Mouse (Mus musculus) kidney, adult 2 months (tissue): ENCODE measurements at regions not wholly inside any gene's neighbourhood (a gene's known extent, or its start where the extent isn't known, plus 50 kb on each side); places are given as distances from the start of the nearest gene placed in this dataset.

ENCODE experiments used
- DNase-seq: peaks from one replicate; pipeline ENCODE4 v3.0.0; 2021
- H3K27ac ChIP-seq: fragments of 200-500 bp; 2 replicates; pipeline ENCODE4 v1.5.1; 2012; ENCODE audit warnings: low read depth, low read length, control low read depth, inconsistent platforms; ENCODE audit not compliant: insufficient read depth
- H3K27me3 ChIP-seq: fragments of 200-500 bp; replicated peaks from 2 replicates; pipeline ENCODE4 v1.6.1; 2012; ENCODE audit warnings: mild to moderate bottlenecking, moderate library complexity, low read length, inconsistent platforms; ENCODE audit not compliant: control insufficient read depth, insufficient read depth
- H3K36me3 ChIP-seq: fragments of 200-500 bp; 2 replicates; pipeline ENCODE4 v1.6.1; 2012; ENCODE audit warnings: mild to moderate bottlenecking, moderate library complexity, low read length, inconsistent platforms; ENCODE audit not compliant: control insufficient read depth, insufficient read depth
- H3K4me1 ChIP-seq: fragments of 200-500 bp; 2 replicates; pipeline ENCODE4 v1.6.1; 2011; ENCODE audit warnings: low read length; ENCODE audit not compliant: control insufficient read depth, insufficient read depth
- H3K4me3 ChIP-seq: fragments of 200-500 bp; 2 replicates; pipeline ENCODE4 v1.5.1; 2011; ENCODE audit warnings: mild to moderate bottlenecking, low read depth, low read length, control low read depth; ENCODE audit not compliant: insufficient read depth
- CTCF ChIP-seq: fragments of 200-500 bp; conservative IDR thresholded peaks from 2 replicates; pipeline ENCODE4 v1.5.1; 2011; ENCODE audit warnings: low read depth, mild to moderate bottlenecking, control low read depth, low read length, moderate library complexity, mixed read lengths; ENCODE audit not compliant: insufficient read depth, insufficient read length
- POLR2A ChIP-seq: fragments of 200-500 bp; IDR thresholded peaks from one replicate; pipeline ENCODE4 v1.6.1; 2011; ENCODE audit warnings: low read depth, low read length, control low read depth
- WGBS: fragments of 180-500 bp; shearing (Covaris S2); methylation state at CpG from one replicate; pipeline ENCODE4 v1.1.7; 2018; 5-methylcytosine and 5-hydroxymethylcytosine counted together

DNA sequence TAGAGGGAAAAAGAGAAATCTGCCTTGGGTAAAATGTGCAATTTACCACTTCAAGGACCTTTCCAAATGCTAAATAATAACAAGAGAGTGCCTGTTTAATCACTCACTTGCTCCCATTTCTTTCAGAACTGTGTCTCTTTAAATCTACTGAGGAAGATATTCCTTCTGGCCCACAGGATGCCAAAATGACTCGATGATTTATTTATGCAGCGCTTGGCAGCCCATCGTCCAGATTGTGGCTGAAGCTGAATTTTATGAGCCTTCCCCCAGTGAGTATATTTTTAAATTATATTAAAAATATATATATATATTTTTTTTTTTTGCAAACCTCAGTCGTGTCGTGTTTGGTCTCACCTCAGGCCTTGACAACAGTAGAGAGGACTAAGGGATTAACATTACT is 410.8 kb upstream of the Hnrnpa3 start:
- TF ChIP-seq POLR2A (no peak), CTCF (no peak)
- WGBS: 42% methylated on average over 5 of the region's 5 CpGs

DNA sequence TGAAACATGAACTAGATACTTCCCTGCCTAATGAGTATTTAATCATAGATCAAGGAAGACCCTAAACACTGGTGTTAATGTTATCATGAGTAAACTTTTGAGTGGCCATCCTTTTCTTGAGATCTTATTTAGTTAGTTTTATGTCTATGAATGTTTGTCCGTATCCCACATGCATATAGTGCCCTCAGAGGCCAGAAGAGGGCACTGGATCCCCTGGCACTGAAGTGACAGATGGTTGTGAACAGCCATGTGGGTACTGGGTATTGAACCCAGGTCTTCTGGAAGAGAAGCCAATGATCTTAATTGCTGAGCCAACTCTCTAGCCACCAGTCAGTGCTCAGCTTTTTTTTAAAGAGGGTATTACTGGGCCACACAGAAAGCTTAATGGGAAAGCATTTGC is 408.6 kb upstream of the Hnrnpa3 start:
- H3K4me3 ChIP-seq: no peak overlapping the region
- H3K4me1 ChIP-seq: 0 out of 2 replicates have a peak, but pooled peaks cover 4% of the 10 kb centered on the region
- H3K27ac ChIP-seq: no peak overlapping the region
- DNase-seq: no peak
- WGBS: 98% methylated on average over 1 of the region's 1 CpGs
- no peak; the same call in 1 of the 2 replicates for TF ChIP-seq CTCF
- TF ChIP-seq POLR2A: no peak
- no peaks in the 10 kb centered on the region for H3K27me3 ChIP-seq
- H3K36me3 ChIP-seq: no peaks in the 10 kb centered on the region

More for the DNA sequence above, 410.8 kb upstream of the Hnrnpa3 start:
- H3K27me3 ChIP-seq: no peaks in the 10 kb centered on the region
- H3K36me3 ChIP-seq: no peaks in the 10 kb centered on the region
- H3K4me1 ChIP-seq: 0 out of 2 replicates have a peak, but pooled peaks cover 4% of the 10 kb centered on the region
- no peak overlapping the region for H3K27ac ChIP-seq
- H3K4me3 ChIP-seq: no peak overlapping the region
- no peak for DNase-seq

DNA sequence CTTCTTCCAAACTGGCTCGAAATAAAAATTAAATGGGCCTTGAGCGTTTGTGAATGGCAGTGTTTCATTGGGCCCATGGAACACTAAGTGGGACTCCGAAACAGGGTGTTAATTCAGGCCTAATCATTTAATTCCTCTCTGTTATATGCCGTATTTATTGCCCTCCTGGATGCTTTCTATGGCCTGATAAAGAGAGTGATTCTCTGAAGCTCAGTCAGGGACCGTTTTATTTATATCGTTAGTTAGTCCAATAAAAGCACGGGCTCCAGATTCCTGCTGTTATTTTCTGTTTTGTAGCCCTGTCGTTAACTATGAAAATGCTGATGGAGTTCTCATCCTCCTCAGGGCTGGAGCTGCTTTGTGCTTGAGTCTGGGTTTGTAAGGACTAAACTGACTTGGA is 406.2 kb upstream of the Hnrnpa3 start:
- Histone ChIP-seq H3K36me3 (no peaks in the 10 kb centered on the region), H3K27ac (no peak overlapping the region), H3K27me3 (no peaks in the 10 kb centered on the region), H3K4me3 (no peak overlapping the region), H3K4me1 (no peaks in the 10 kb centered on the region)
- TF ChIP-seq POLR2A (no peak), CTCF (no peak)
- DNase-seq: no peak
- WGBS: 80% methylated on average over 8 of the region's 8 CpGs

DNA sequence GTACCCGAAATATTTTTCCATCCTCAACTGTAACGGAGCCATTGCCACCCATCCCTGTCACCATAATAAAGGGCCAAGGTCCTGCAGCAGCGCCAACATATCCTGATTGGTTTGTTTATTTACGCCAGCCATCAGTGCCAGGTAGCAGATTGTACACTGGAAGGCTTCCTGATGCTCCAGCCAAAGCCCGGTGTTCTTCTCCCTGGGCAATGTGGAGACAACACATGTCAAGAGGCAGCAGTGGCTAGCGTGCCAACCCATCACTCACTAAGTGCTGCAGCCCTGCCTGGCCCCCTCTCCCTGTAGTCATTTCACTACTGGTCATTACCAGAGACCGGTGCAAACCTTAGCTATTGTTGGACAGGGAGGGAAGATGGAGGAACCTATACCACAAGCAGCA is 393.8 kb upstream of the Hnrnpa3 start:
- WGBS: 85% methylated on average over 7 of the region's 7 CpGs
- Histone ChIP-seq H3K4me3 (no peak overlapping the region), H3K36me3 (no peaks in the 10 kb centered on the region), H3K27ac (no peak overlapping the region), H3K4me1 (no peaks in the 10 kb centered on the region), H3K27me3 (no peaks in the 10 kb centered on the region)
- no peak for DNase-seq
- TF ChIP-seq CTCF: no peak
- TF ChIP-seq POLR2A: no peak

DNA sequence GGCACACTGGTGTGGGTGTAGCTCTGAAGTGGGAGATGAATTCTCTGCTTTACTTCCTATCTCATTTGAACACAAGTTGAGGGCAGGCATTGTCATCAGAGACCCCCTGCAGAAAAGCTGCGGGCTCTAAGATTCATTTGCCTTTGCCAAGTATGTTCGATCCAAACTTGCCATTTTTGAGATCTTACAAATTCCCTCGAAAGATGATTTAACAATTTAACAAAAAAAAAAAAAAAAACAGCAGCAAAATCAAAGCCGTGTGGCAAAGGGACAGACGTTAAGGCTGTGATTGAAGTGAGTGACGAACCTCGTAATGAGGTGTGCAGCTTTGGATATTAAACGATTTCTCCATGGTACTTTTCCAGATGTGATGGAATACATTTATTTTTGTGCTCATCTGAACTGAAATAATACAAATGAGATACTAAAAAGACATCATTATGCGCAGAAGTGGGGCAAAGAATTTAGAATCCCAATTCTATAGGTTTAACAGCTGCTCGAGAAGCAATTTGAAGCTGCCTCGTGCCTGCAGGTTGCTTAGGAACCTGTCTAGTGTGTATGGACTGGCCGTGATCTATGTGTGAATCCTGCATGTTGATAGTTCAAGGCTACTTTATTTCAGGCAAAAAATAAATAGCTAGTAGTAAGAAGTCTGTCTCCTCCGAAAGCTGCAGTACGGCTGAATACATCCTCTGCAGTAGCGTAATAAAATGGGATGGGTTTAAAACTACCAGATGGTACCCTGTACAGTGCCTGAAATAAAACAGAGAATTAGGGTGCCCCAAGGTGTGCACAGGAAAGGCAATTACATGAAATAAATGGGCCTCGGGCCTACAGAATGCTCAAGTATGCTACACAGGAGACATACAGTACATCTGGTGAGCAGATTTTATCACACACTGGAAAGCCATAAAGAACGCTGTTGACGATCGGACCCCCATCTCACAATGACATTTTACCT is 393.0 kb upstream of the Hnrnpa3 start:
- Histone ChIP-seq H3K36me3 (no peaks in the 10 kb centered on the region), H3K27me3 (no peaks in the 10 kb centered on the region), H3K27ac (no peak overlapping the region), H3K4me3 (no peak overlapping the region), H3K4me1 (no peaks in the 10 kb centered on the region)
- 84% methylated on average over 19 of the region's 19 CpGs for WGBS
- DNase-seq: no peak
- TF ChIP-seq POLR2A: no peak
- TF ChIP-seq CTCF: no peak

DNA sequence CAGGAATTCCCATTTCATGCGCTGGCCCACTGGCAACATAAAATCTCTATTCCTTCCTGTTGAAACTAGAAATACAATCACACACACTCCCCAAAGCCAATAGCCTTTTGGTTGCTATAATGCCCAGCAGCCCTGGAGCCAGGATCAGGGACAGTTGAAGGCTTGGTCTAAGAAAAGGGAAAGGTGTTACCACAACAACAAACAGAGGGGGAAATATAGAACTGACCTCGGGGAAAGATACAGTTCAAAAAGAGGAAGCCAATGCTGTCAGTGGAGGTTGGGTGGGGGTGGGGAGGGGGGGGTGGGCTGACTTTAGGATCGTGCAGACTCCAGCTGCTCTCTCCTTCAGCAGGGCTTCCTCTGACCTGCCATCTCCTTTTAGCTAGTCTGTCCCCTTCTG is 391.1 kb upstream of the Hnrnpa3 start:
- no peak for DNase-seq
- Histone ChIP-seq H3K4me3 (no peak overlapping the region), H3K27ac (no peak overlapping the region), H3K4me1 (no peaks in the 10 kb centered on the region), H3K36me3 (no peaks in the 10 kb centered on the region), H3K27me3 (no peaks in the 10 kb centered on the region)
- TF ChIP-seq POLR2A (no peak), CTCF (no peak)
- WGBS: 64% methylated on average over 3 of the region's 3 CpGs

DNA sequence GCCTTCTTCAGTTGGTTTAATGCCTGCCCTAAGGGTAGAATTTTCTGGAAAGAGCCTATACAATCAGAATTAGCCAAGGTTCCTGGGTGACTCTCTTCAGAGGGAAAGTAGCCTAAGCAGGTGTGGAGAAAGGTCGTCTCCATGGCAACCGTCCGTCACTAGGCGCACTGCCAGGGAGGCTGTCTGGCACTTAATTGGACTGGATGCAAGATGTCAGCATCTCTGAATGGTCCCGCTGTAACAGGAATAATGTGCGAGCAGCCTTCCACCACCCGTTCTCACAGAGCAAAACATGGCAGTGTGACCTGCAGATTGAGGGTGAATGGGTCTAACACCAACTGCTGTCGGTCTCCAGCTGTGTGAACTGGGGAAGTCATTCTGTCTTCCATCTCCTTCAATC is 389.6 kb upstream of the Hnrnpa3 start:
- H3K4me3 ChIP-seq: no peak overlapping the region
- H3K36me3 ChIP-seq: no peaks in the 10 kb centered on the region
- no peak overlapping the region for H3K27ac ChIP-seq
- H3K4me1 ChIP-seq: no peaks in the 10 kb centered on the region
- no peaks in the 10 kb centered on the region for H3K27me3 ChIP-seq
- TF ChIP-seq CTCF (no peak), POLR2A (no peak)
- 70% methylated on average over 8 of the region's 8 CpGs for WGBS
- DNase-seq: peak; percentile 55
